ENCODE assay signal across 12 mouse cellular contexts in the genomic region with DNA sequence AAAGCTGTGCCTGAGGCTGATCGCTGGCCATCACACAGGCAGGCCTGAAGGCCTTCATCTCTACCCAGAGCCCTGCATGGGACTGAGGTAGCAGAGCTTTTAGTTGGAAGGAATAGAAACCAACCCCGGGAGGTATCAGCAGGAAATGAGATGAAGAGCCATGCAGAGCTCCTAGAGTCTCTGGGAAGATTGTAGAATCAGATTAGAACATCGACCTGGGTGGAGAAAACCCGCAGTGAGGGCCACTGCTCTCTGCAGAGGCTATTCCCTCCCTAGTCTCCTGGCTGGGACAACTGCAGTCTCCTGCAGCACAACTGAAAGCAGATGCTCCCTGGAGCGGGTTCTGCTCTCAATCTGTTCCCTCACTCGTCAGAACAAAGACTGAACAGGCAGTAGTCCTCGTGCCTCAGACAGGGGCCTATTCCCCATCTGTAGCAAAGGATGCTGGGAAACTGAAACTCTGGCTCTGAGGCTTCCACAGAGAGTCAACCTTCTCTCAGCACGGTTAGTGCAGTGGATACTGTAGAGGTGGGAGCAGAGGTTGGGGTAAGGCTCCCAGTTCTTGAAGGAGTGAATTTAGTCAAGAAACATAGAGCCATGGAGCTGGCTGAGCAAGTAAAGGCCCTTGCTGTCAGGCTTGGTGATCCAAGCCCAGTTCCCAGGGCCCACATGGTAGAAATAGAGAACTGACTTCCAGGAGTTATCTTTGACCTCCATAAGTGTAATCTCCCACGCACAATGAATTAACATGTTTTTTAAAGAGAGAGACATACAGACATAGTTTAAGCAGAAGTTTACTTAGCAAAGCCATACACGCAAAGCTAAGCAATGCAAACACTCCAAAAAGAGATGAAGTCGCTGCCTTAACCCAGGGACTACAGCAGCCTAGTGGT. TPM values are rescaled to one million over a fixed set of nuclear protein-coding genes. Genes with fewer than 3 reads are reported as not detected.
DNase-seq lines count a peak whose midpoint lies in the region; ATAC-seq lines count a peak whose summit lies in the region.
"Had no signal": no experiment of that assay in that cellular context is flagged by ENCODE, and none has a peak within 500 bp of the region (broad histone marks: within the 10 kb centered on the region; RNA-seq: fewer than 3 reads in every experiment).

No protein-coding gene starts in this region.

- no peak overlapping the region for H3K4me3 ChIP-seq in midbrain, embryonic 10.5 days
- H3K4me3 ChIP-seq in midbrain, embryonic 14.5 days (replicated peaks; ENCODE audit: low read depth, low read length): no peak overlapping the region
- H3K4me3 ChIP-seq in embryonic facial prominence, embryonic 12.5 days: no peak overlapping the region
- no peak overlapping the region for H3K4me3 ChIP-seq in liver, embryonic 13.5 days (replicated peaks)
- H3K4me3 ChIP-seq in kidney, embryonic 16.5 days (ENCODE audit: low read length): no peak overlapping the region

- peak; percentile 30 to 39 for DNase-seq in cerebellum, postnatal 10 days
- no peak for DNase-seq in cerebellum, postnatal 4 days (ENCODE audit: low spot score in 2 of 2)
- DNase-seq in midbrain, embryonic 10.5 days (ENCODE audit: low spot score): no peak
- no peak for DNase-seq in midbrain, embryonic 14.5 days
- DNase-seq in liver, embryonic 13.5 days: no peak
- DNase-seq in frontal cortex, adult 2 months (ENCODE audit: extremely low spot score in 1 of 2, low spot score in 1 of 2): no peak
- DNase-seq: kidney, postnatal 14 days; spleen, adult 18-20 months; thymus, postnatal 14 days had no signal

- H3K4me2 ChIP-seq in midbrain, embryonic 14.5 days (ENCODE audit: low read length): no peak overlapping the region
- H3K4me2 ChIP-seq in embryonic facial prominence, embryonic 12.5 days (replicated peaks): no peak overlapping the region
- no peak overlapping the region for H3K4me2 ChIP-seq in liver, embryonic 13.5 days
- no peak overlapping the region for H3K4me2 ChIP-seq in kidney, embryonic 16.5 days (replicated peaks; ENCODE audit: low read depth, low read length)

- no peaks in the 10 kb centered on the region for H3K27me3 ChIP-seq in midbrain, embryonic 10.5 days (ENCODE audit: low read depth, poor library complexity, severe bottlenecking)
- H3K27me3 ChIP-seq in midbrain, embryonic 14.5 days (ENCODE audit: control insufficient read depth, insufficient read depth, low read length): no peaks in the 10 kb centered on the region
- H3K27me3 ChIP-seq in embryonic facial prominence, embryonic 12.5 days: no peaks in the 10 kb centered on the region
- H3K27me3 ChIP-seq in liver, embryonic 13.5 days: no peaks in the 10 kb centered on the region
- H3K27me3 ChIP-seq in kidney, embryonic 16.5 days (ENCODE audit: insufficient read depth, low read length): no peaks in the 10 kb centered on the region

- 54% methylated on average over 11 of the region's 11 CpGs for WGBS in midbrain, embryonic 10.5 days
- WGBS in midbrain, embryonic 14.5 days: 53% methylated on average over 11 of the region's 11 CpGs
- WGBS in embryonic facial prominence, embryonic 12.5 days: 44% methylated on average over 11 of the region's 11 CpGs
- WGBS in liver, embryonic 13.5 days (ENCODE audit: insufficient replicate concordance): 43% methylated on average over 11 of the region's 11 CpGs
- 60% methylated on average over 11 of the region's 11 CpGs for WGBS in kidney, embryonic 16.5 days

- no peaks in the 10 kb centered on the region for H3K36me3 ChIP-seq in midbrain, embryonic 10.5 days
- H3K36me3 ChIP-seq in midbrain, embryonic 14.5 days (ENCODE audit: control insufficient read depth, insufficient read depth, low read length): no peaks in the 10 kb centered on the region
- no peaks in the 10 kb centered on the region for H3K36me3 ChIP-seq in embryonic facial prominence, embryonic 12.5 days
- no peaks in the 10 kb centered on the region for H3K36me3 ChIP-seq in liver, embryonic 13.5 days
- no peaks in the 10 kb centered on the region for H3K36me3 ChIP-seq in kidney, embryonic 16.5 days (ENCODE audit: insufficient read depth, low read length)

- H3K9me3 ChIP-seq in midbrain, embryonic 10.5 days (replicated peaks): no peaks in the 10 kb centered on the region
- H3K9me3 ChIP-seq in midbrain, embryonic 14.5 days (ENCODE audit: control insufficient read depth, low read length): no peaks in the 10 kb centered on the region
- H3K9me3 ChIP-seq in embryonic facial prominence, embryonic 12.5 days: no peaks in the 10 kb centered on the region
- no peaks in the 10 kb centered on the region for H3K9me3 ChIP-seq in liver, embryonic 13.5 days (replicated peaks)
- H3K9me3 ChIP-seq in kidney, embryonic 16.5 days (ENCODE audit: low read length): no peaks in the 10 kb centered on the region

- peaks cover 14% of the 10 kb centered on the region for H3K4me1 ChIP-seq in midbrain, embryonic 10.5 days
- no peaks in the 10 kb centered on the region for H3K4me1 ChIP-seq in midbrain, embryonic 14.5 days (ENCODE audit: control insufficient read depth, insufficient read depth, low read length)
- H3K4me1 ChIP-seq in embryonic facial prominence, embryonic 12.5 days: peaks cover 26% of the 10 kb centered on the region
- H3K4me1 ChIP-seq in liver, embryonic 13.5 days (replicated peaks): peaks cover 36% of the 10 kb centered on the region
- peaks cover 3% of the 10 kb centered on the region for H3K4me1 ChIP-seq in kidney, embryonic 16.5 days (ENCODE audit: insufficient read depth, low read length)

- H3K9ac ChIP-seq in midbrain, embryonic 14.5 days (replicated peaks; ENCODE audit: low read length): no peak overlapping the region
- H3K9ac ChIP-seq in embryonic facial prominence, embryonic 12.5 days: no peak overlapping the region
- peak overlapping the region; percentile 31; the same call in 1 of the 2 replicates for H3K9ac ChIP-seq in liver, embryonic 13.5 days
- no peak overlapping the region for H3K9ac ChIP-seq in kidney, embryonic 16.5 days (replicated peaks; ENCODE audit: low read length)

- ATAC-seq in midbrain, embryonic 14.5 days (ENCODE audit: low FRiP score, low TSS enrichment): no peak
- ATAC-seq in embryonic facial prominence, embryonic 12.5 days (ENCODE audit: insufficient number of reproducible peaks, insufficient read depth, low FRiP score, low TSS enrichment): no peak
- peak; percentile 44 for ATAC-seq in liver, embryonic 13.5 days (ENCODE audit: low read depth)
- ATAC-seq in kidney, embryonic 16.5 days (ENCODE audit: low FRiP score, low TSS enrichment): no peak

- 0 out of 2 replicates have a peak overlapping the region, but pooled peaks have one; percentile 38 for H3K27ac ChIP-seq in midbrain, embryonic 10.5 days (replicated peaks)
- H3K27ac ChIP-seq in midbrain, embryonic 14.5 days (replicated peaks; ENCODE audit: low read depth, low read length): no peak overlapping the region
- H3K27ac ChIP-seq in embryonic facial prominence, embryonic 12.5 days: peak overlapping the region; percentile 72
- H3K27ac ChIP-seq in liver, embryonic 13.5 days: peak overlapping the region; percentile 43
- no peak overlapping the region; the same call in 1 of the 2 replicates for H3K27ac ChIP-seq in kidney, embryonic 16.5 days (ENCODE audit: low read length)

RNA-seq across cellular contexts. Expression of a gene that starts 13.9 kb away (rescaled TPM):
- 1.0 and 1.3 TPM in 2 replicates for polyA plus RNA-seq in midbrain, embryonic 10.5 days (2016; fragmentation: Nextera tagmentation; extraction: Ambion mirVana)
- polyA plus RNA-seq in midbrain, embryonic 14.5 days (2014; fragmentation: Nextera tagmentation; extraction: Ambion mirVana): 0.51 and 1.1 TPM in 2 replicates
- 2.5 and 3.5 TPM in 2 replicates for polyA plus RNA-seq in embryonic facial prominence, embryonic 12.5 days (2016; fragmentation: Nextera tagmentation; extraction: Ambion mirVana)
- 1.1 and 1.4 TPM in 2 replicates for polyA plus RNA-seq in liver, embryonic 13.5 days (2015; fragmentation: Nextera tagmentation; extraction: Ambion mirVana)
- 2.9 and 4.9 TPM in 2 replicates for polyA plus RNA-seq in frontal cortex, adult 2 months (2012; rRNA removed)
- polyA plus RNA-seq in kidney, embryonic 16.5 days (2015; fragmentation: Nextera tagmentation; extraction: Ambion mirVana): 4.6 and 6.1 TPM in 2 replicates

RNA-seq across cellular contexts. Expression of a gene that starts 14.2 kb away (rescaled TPM):
- 1.2 and 1.4 TPM in 2 replicates for polyA plus RNA-seq in midbrain, embryonic 10.5 days (2016; fragmentation: Nextera tagmentation; extraction: Ambion mirVana)
- 1.6 and 3.0 TPM in 2 replicates for polyA plus RNA-seq in midbrain, embryonic 14.5 days (2014; fragmentation: Nextera tagmentation; extraction: Ambion mirVana)
- polyA plus RNA-seq in embryonic facial prominence, embryonic 12.5 days (2016; fragmentation: Nextera tagmentation; extraction: Ambion mirVana): 3.1 and 3.9 TPM in 2 replicates
- 2.1 and 2.6 TPM in 2 replicates for polyA plus RNA-seq in liver, embryonic 13.5 days (2015; fragmentation: Nextera tagmentation; extraction: Ambion mirVana)
- 17.1 and 20.6 TPM in 2 replicates for polyA plus RNA-seq in frontal cortex, adult 2 months (2012; rRNA removed)
- polyA plus RNA-seq in kidney, embryonic 16.5 days (2015; fragmentation: Nextera tagmentation; extraction: Ambion mirVana): 8.8 and 11.5 TPM in 2 replicates

RNA-seq across cellular contexts. Expression of a gene that starts 24.2 kb away (rescaled TPM):
- 0.11 and 0.30 TPM in 2 replicates for polyA plus RNA-seq in midbrain, embryonic 10.5 days (2016; fragmentation: Nextera tagmentation; extraction: Ambion mirVana)
- 0.16 and 0.25 TPM in 2 replicates for polyA plus RNA-seq in midbrain, embryonic 14.5 days (2014; fragmentation: Nextera tagmentation; extraction: Ambion mirVana)
- 0.50 TPM in 2 replicates for polyA plus RNA-seq in embryonic facial prominence, embryonic 12.5 days (2016; fragmentation: Nextera tagmentation; extraction: Ambion mirVana)
- 0.10 TPM in 1 of 2 replicates, not detected in the other for polyA plus RNA-seq in liver, embryonic 13.5 days (2015; fragmentation: Nextera tagmentation; extraction: Ambion mirVana)
- 5.3 and 5.4 TPM in 2 replicates for polyA plus RNA-seq in frontal cortex, adult 2 months (2012; rRNA removed)
- polyA plus RNA-seq in kidney, embryonic 16.5 days (2015; fragmentation: Nextera tagmentation; extraction: Ambion mirVana): 0.66 and 1.2 TPM in 2 replicates
- polyA plus RNA-seq: hindbrain, embryonic 11.5 days had no signal

RNA-seq across cellular contexts. Expression of a gene that starts 27.9 kb away (rescaled TPM):
- 112 and 114 TPM in 2 replicates for polyA plus RNA-seq in midbrain, embryonic 10.5 days (2016; fragmentation: Nextera tagmentation; extraction: Ambion mirVana)
- 93.3 and 103 TPM in 2 replicates for polyA plus RNA-seq in midbrain, embryonic 14.5 days (2014; fragmentation: Nextera tagmentation; extraction: Ambion mirVana)
- polyA plus RNA-seq in embryonic facial prominence, embryonic 12.5 days (2016; fragmentation: Nextera tagmentation; extraction: Ambion mirVana): 134 and 147 TPM in 2 replicates
- polyA plus RNA-seq in liver, embryonic 13.5 days (2015; fragmentation: Nextera tagmentation; extraction: Ambion mirVana): 37.3 and 38.6 TPM in 2 replicates
- 138 and 154 TPM in 2 replicates for polyA plus RNA-seq in frontal cortex, adult 2 months (2012; rRNA removed)
- polyA plus RNA-seq in kidney, embryonic 16.5 days (2015; fragmentation: Nextera tagmentation; extraction: Ambion mirVana): 96.5 and 98.4 TPM in 2 replicates

RNA-seq across cellular contexts. Expression of a gene that starts 37.6 kb away (rescaled TPM):
- polyA plus RNA-seq in midbrain, embryonic 10.5 days (2016; fragmentation: Nextera tagmentation; extraction: Ambion mirVana): 710 and 716 TPM in 2 replicates
- polyA plus RNA-seq in midbrain, embryonic 14.5 days (2014; fragmentation: Nextera tagmentation; extraction: Ambion mirVana): 707 and 863 TPM in 2 replicates
- 561 and 632 TPM in 2 replicates for polyA plus RNA-seq in embryonic facial prominence, embryonic 12.5 days (2016; fragmentation: Nextera tagmentation; extraction: Ambion mirVana)
- polyA plus RNA-seq in liver, embryonic 13.5 days (2015; fragmentation: Nextera tagmentation; extraction: Ambion mirVana): 351 and 453 TPM in 2 replicates
- polyA plus RNA-seq in frontal cortex, adult 2 months (2012; rRNA removed): 365 and 370 TPM in 2 replicates
- 571 and 587 TPM in 2 replicates for polyA plus RNA-seq in kidney, embryonic 16.5 days (2015; fragmentation: Nextera tagmentation; extraction: Ambion mirVana)

Comparison
In these comparisons a context has a peak if more than half of its experiments do, and no peak if none do; other contexts are left out.
1. DNase-seq: peak in cerebellum, postnatal 10 days (2 of 2); none in cerebellum, postnatal 4 days (0 of 2), midbrain, embryonic 10.5 days (single experiment), midbrain, embryonic 14.5 days (single experiment), liver, embryonic 13.5 days (single experiment) and frontal cortex, adult 2 months (0 of 2).
2. H3K27ac ChIP-seq: peak in midbrain, embryonic 10.5 days (single experiment), embryonic facial prominence, embryonic 12.5 days (single experiment) and liver, embryonic 13.5 days (single experiment); none in midbrain, embryonic 14.5 days (single experiment) and kidney, embryonic 16.5 days (single experiment).